Mouse (Mus musculus) gastrocnemius, adult 2 months (tissue): ENCODE data around the gene Ferd3l. TPM values are rescaled to one million over a fixed set of nuclear protein-coding genes. Genes with fewer than 3 reads are reported as not detected.

Experiments used
- DNase-seq: peaks from one replicate; pipeline ENCODE4 v3.0.0; 2022
- H3K27ac ChIP-seq: fragments of 200-600 bp; 2 replicates; pipeline ENCODE4 v1.8.1; 2022; ENCODE audit warnings: mild to moderate bottlenecking
- H3K4me3 ChIP-seq: fragments of 200-600 bp; 2 replicates; pipeline ENCODE4 v1.8.1; 2022; ENCODE audit warnings: mild to moderate bottlenecking, moderate library complexity
- CTCF ChIP-seq: fragments of 200-600 bp; IDR thresholded peaks from 2 replicates; pipeline ENCODE4 v1.8.1; 2022; ENCODE audit warnings: antibody characterized with exemption, mild to moderate bottlenecking, moderate library complexity
- intact Hi-C: fragments of 180-260 bp; cut with DNase I; formaldehyde crosslinking; loops from one replicate; pipeline ENCODE4 v1.15.1; 2025
- total RNA-seq, 2 experiments: library from RNA; stranded (reverse); gene quantifications; 2 replicates each; pipeline ENCODE4 v1.2.3; 2021

Ferd3l gene
- total RNA-seq, 2 experiments from 2014 or later = not detected

- Histone ChIP-seq H3K27ac (no peak overlapping the region), H3K4me3 (peak overlapping the region; percentile 64)
- peak; percentile 16 for DNase-seq
- intact Hi-C loops = no loop called here
- no peak for TF ChIP-seq CTCF
Observed at GRCm38 (mm10) chr12:33968041-33968897, 40.0 kb downstream of the Ferd3l start.

- no peak for TF ChIP-seq CTCF
- no peak for DNase-seq
- intact Hi-C loops = no loop called here
- Histone ChIP-seq H3K4me3 (peak overlapping the region; percentile 64; the same call in 1 of the 2 replicates), H3K27ac (no peak overlapping the region)
Observed at GRCm38 (mm10) chr12:33968898-33969178, 40.6 kb downstream of the Ferd3l start.

Other genes with a start within 250 kb of the Ferd3l start
- 1 to 10 TPM in 1 of 2 experiments, under 1 TPM in 1; 0.92 to 1.3 TPM for gene Twist1, start 29.2 kb downstream of the Ferd3l start, total RNA-seq